Mouse (Mus musculus): ENCODE measurements around the gene Grap. TPM values are rescaled to one million over a fixed set of nuclear protein-coding genes. Genes with fewer than 3 reads are reported as not detected.

Grap gene
- polyA plus RNA-seq, 1 experiment from 2014 or later, result 6.8 TPM

DNA sequence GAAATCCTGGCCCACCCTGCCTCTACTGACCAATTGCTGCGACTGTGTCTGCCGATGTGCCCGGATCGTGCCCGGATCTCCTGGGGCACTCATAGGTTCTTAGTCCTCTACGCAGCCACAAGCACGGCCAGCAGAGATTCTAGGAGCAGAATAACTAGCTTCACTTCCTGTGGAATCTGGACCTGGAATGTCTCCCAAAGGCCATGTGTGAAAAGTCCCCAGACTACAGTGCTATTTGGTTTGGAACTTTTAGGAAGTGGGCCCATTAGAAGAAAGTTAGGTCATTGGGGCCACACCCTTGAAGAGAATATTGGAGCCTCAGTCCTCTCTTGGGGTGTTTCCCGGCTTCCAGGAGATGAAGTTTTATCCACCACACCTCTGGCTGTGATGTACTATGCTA is 34.9 kb upstream of the Grap start:
- H3K4me3 ChIP-seq (ENCODE audit: low read depth, low read length), result no peak overlapping the region
- no peaks in the 10 kb centered on the region for H3K36me3 ChIP-seq (ENCODE audit: control insufficient read depth, insufficient read depth, low read length)
- 95% methylated on average over 8 of the region's 8 CpGs for WGBS
- DNase-seq (ENCODE audit: low spot score) (no peak), ATAC-seq (ENCODE audit: low FRiP score) (no peak)
- H3K4me1 ChIP-seq (replicated peaks; ENCODE audit: control insufficient read depth, insufficient read depth, low read length), result no peaks in the 10 kb centered on the region; the same call in 1 of the 2 replicates
- H3K27ac ChIP-seq (ENCODE audit: low read depth, low read length), result no peak overlapping the region
- H3K27me3 ChIP-seq (ENCODE audit: control insufficient read depth, insufficient read depth, low read length), result no peaks in the 10 kb centered on the region
- no peak overlapping the region for H3K4me2 ChIP-seq (replicated peaks; ENCODE audit: low read depth, low read length)
- H3K9me3 ChIP-seq (ENCODE audit: control insufficient read depth, low read length), result no peaks in the 10 kb centered on the region
- H3K9ac ChIP-seq (ENCODE audit: low read depth, low read length), result no peak overlapping the region

DNA sequence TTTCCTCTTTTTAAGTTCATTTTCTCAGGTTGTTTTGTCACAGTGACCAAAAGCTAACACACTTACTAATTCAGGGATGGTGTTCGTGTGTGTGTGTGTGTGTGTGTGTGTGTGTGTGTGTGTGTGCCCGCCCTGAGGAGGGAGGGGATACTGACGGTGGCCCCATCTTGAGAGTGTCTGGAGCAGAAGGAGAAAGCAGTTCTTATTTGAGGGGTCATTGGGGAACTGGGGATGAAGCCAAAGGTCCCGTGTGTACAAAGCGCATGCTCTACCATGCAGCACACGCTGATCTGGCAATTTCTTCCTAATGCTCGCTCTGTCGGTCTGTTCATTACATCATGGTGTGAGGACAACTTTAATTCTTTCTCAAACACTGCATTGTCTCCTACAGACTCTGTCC is 34.5 kb upstream of the Grap start:
- ATAC-seq (ENCODE audit: low FRiP score), result no peak
- no peak overlapping the region for H3K4me3 ChIP-seq (ENCODE audit: low read depth, low read length)
- WGBS, result 86% methylated on average over 8 of the region's 8 CpGs
- H3K4me1 ChIP-seq (replicated peaks; ENCODE audit: control insufficient read depth, insufficient read depth, low read length), result no peaks in the 10 kb centered on the region; the same call in 1 of the 2 replicates
- H3K36me3 ChIP-seq (ENCODE audit: control insufficient read depth, insufficient read depth, low read length), result no peaks in the 10 kb centered on the region
- no peak overlapping the region for H3K4me2 ChIP-seq (replicated peaks; ENCODE audit: low read depth, low read length)
- no peak overlapping the region for H3K9ac ChIP-seq (ENCODE audit: low read depth, low read length)
- no peaks in the 10 kb centered on the region for H3K27me3 ChIP-seq (ENCODE audit: control insufficient read depth, insufficient read depth, low read length)
- no peak for DNase-seq (ENCODE audit: low spot score)
- no peaks in the 10 kb centered on the region for H3K9me3 ChIP-seq (ENCODE audit: control insufficient read depth, low read length)
- no peak overlapping the region for H3K27ac ChIP-seq (ENCODE audit: low read depth, low read length)

DNA sequence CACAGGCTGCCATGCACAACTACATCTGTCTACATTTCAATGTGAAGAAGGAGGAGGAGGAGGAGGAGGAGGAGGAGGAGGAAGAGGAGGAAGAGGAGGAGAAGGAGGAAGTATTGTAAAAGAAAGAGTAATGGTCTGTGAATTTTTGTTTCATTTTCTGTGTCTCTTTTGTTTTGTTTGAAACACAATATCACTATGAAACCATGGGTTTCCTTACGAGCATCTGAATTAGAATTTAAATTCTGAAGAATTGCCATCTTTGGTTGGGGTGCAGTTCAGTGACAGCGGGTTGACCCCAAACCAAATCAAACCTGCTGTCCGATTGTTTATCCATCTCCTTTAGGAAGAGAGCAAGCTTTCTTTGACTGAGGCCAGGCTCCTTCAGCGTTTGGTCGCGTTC is 33.7 kb upstream of the Grap start:
- WGBS, result 12% methylated on average over 6 of the region's 6 CpGs
- H3K36me3 ChIP-seq (ENCODE audit: control insufficient read depth, insufficient read depth, low read length), result no peaks in the 10 kb centered on the region
- H3K4me2 ChIP-seq (replicated peaks; ENCODE audit: low read depth, low read length), result peak overlapping the region; percentile 70
- H3K27ac ChIP-seq (ENCODE audit: low read depth, low read length), result no peak overlapping the region
- peak overlapping the region; percentile 38; the same call in 1 of the 2 replicates for H3K4me3 ChIP-seq (ENCODE audit: low read depth, low read length)
- H3K9me3 ChIP-seq (ENCODE audit: control insufficient read depth, low read length), result no peaks in the 10 kb centered on the region
- no peaks in the 10 kb centered on the region; the same call in 1 of the 2 replicates for H3K4me1 ChIP-seq (replicated peaks; ENCODE audit: control insufficient read depth, insufficient read depth, low read length)
- peak overlapping the region; percentile 40; the same call in 1 of the 2 replicates for H3K9ac ChIP-seq (ENCODE audit: low read depth, low read length)
- no peaks in the 10 kb centered on the region for H3K27me3 ChIP-seq (ENCODE audit: control insufficient read depth, insufficient read depth, low read length)
- DNase-seq (ENCODE audit: low spot score) (no peak), ATAC-seq (ENCODE audit: low FRiP score) (no peak)

DNA sequence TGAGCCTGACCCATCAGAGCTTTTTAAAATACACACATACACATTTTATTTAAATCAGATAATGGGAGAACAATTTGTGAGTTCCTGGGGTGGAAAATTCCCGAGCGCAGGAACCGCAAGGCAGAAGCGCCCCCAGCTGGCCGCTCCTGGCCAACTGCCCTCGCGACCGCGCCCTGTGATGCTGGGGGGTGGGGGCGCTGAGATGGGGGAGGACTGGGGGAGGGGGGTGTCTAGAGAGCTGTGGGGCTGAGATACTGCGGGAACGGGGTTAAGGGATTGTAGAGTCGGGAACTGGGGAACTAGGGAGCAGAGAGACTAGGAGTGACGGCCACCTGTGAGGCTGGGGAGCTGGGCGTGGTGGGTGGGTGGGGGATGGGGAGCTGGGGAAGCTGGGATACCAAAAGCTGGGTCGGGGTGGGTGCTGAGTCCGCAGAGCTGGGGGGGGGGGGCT is 33.2 kb upstream of the Grap start:
- H3K36me3 ChIP-seq (ENCODE audit: control insufficient read depth, insufficient read depth, low read length), result no peaks in the 10 kb centered on the region
- H3K27ac ChIP-seq (ENCODE audit: low read depth, low read length), result no peak overlapping the region
- H3K4me2 ChIP-seq (replicated peaks; ENCODE audit: low read depth, low read length), result peak overlapping the region; percentile 70
- WGBS, result under 1% methylated on average over 15 of the region's 17 CpGs
- H3K9me3 ChIP-seq (ENCODE audit: control insufficient read depth, low read length), result no peaks in the 10 kb centered on the region
- peak overlapping the region; percentile 40 for H3K9ac ChIP-seq (ENCODE audit: low read depth, low read length)
- DNase-seq (ENCODE audit: low spot score) (peak; percentile 80), ATAC-seq (ENCODE audit: low FRiP score) (peak; percentile 53)
- H3K27me3 ChIP-seq (ENCODE audit: control insufficient read depth, insufficient read depth, low read length), result no peaks in the 10 kb centered on the region
- peak overlapping the region; percentile 38 for H3K4me3 ChIP-seq (ENCODE audit: low read depth, low read length)
- no peaks in the 10 kb centered on the region; the same call in 1 of the 2 replicates for H3K4me1 ChIP-seq (replicated peaks; ENCODE audit: control insufficient read depth, insufficient read depth, low read length)

DNA sequence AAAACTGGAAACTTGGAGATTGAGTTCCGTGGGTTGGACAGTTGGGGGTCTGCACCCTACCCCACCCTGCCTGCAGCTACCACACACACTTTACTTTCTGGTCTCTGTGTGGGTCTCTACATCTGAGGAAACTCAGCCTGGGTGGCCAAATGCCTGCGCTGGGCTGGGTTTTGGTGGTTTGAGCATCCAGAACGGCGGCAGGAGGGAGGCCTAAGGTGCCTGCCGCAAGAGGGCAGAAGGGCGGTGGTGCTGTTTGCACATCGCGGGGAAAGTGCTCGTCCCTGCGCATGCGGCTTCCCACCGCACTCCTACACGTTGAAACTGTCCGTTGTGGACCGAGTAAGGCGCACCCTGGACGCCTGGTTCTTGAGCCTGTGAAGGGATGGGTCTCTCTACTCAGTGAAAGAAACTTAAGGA is 32.8 kb upstream of the Grap start:
- Histone ChIP-seq H3K27me3 (ENCODE audit: control insufficient read depth, insufficient read depth, low read length) (no peaks in the 10 kb centered on the region), H3K9ac (ENCODE audit: low read depth, low read length) (peak overlapping the region; percentile 40), H3K4me2 (replicated peaks; ENCODE audit: low read depth, low read length) (peak overlapping the region; percentile 70), H3K27ac (ENCODE audit: low read depth, low read length) (no peak overlapping the region), H3K36me3 (ENCODE audit: control insufficient read depth, insufficient read depth, low read length) (no peaks in the 10 kb centered on the region), H3K9me3 (ENCODE audit: control insufficient read depth, low read length) (no peaks in the 10 kb centered on the region), H3K4me3 (ENCODE audit: low read depth, low read length) (peak overlapping the region; percentile 38), H3K4me1 (replicated peaks; ENCODE audit: control insufficient read depth, insufficient read depth, low read length) (no peaks in the 10 kb centered on the region; the same call in 1 of the 2 replicates)
- ATAC-seq (ENCODE audit: low FRiP score) (peak; percentile 56), DNase-seq (ENCODE audit: low spot score) (peak; percentile 85)
- WGBS, result 1% methylated on average over 17 of the region's 17 CpGs

DNA sequence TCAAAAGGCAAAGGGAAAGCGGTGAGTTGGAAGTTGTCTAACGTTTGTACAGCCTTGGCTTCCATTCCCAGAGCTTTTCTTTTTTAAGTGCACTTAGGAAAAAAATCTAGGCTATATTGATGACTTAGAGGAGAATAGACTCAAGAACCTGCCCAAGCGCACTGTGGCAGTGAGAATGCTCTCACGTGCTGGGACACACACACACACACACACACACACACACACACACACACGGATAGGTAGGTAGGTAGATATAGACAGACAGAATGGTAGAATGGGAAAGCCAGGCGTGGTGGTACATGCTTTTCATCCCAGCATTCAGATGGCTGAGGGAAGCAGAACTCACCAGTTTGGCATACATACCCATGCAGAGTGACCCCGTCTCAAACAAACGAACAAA is 32.3 kb upstream of the Grap start:
- ATAC-seq (ENCODE audit: low FRiP score) (no peak), DNase-seq (ENCODE audit: low spot score) (no peak)
- Histone ChIP-seq H3K27ac (ENCODE audit: low read depth, low read length) (no peak overlapping the region), H3K27me3 (ENCODE audit: control insufficient read depth, insufficient read depth, low read length) (no peaks in the 10 kb centered on the region), H3K9me3 (ENCODE audit: control insufficient read depth, low read length) (no peaks in the 10 kb centered on the region), H3K4me3 (ENCODE audit: low read depth, low read length) (no peak overlapping the region), H3K36me3 (ENCODE audit: control insufficient read depth, insufficient read depth, low read length) (no peaks in the 10 kb centered on the region), H3K4me2 (replicated peaks; ENCODE audit: low read depth, low read length) (peak overlapping the region; percentile 70), H3K9ac (ENCODE audit: low read depth, low read length) (no peak overlapping the region), H3K4me1 (replicated peaks; ENCODE audit: control insufficient read depth, insufficient read depth, low read length) (no peaks in the 10 kb centered on the region; the same call in 1 of the 2 replicates)
- 66% methylated on average over 8 of the region's 8 CpGs for WGBS

DNA sequence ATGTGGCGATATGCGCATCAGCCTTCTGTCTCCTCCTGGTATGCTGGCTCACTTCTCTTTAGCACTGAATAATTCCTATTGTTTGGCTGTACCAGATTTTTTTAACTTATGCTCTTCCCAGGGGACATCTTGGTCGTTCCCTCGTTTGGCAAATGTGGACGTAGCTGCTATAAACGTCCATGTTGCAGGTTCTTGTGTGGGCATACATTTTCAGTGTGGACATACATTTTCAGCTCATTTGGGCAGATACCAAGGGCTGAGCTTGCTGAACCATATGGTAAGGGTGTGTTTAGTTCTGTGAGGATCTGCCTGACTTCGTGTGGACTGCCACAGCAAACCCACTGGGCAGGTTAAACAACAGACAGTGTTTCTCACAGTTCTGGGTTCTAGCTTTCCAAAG is 27.9 kb upstream of the Grap start:
- H3K4me1 ChIP-seq (replicated peaks; ENCODE audit: control insufficient read depth, insufficient read depth, low read length), result no peaks in the 10 kb centered on the region
- no peaks in the 10 kb centered on the region for H3K36me3 ChIP-seq (ENCODE audit: control insufficient read depth, insufficient read depth, low read length)
- H3K4me3 ChIP-seq (ENCODE audit: low read depth, low read length), result no peak overlapping the region
- no peaks in the 10 kb centered on the region for H3K9me3 ChIP-seq (ENCODE audit: control insufficient read depth, low read length)
- no peak overlapping the region for H3K27ac ChIP-seq (ENCODE audit: low read depth, low read length)
- no peak overlapping the region for H3K9ac ChIP-seq (ENCODE audit: low read depth, low read length)
- no peaks in the 10 kb centered on the region for H3K27me3 ChIP-seq (ENCODE audit: control insufficient read depth, insufficient read depth, low read length)
- no peak overlapping the region for H3K4me2 ChIP-seq (replicated peaks; ENCODE audit: low read depth, low read length)
- 81% methylated on average over 7 of the region's 7 CpGs for WGBS
- DNase-seq (ENCODE audit: low spot score) (no peak), ATAC-seq (ENCODE audit: low FRiP score) (no peak)

DNA sequence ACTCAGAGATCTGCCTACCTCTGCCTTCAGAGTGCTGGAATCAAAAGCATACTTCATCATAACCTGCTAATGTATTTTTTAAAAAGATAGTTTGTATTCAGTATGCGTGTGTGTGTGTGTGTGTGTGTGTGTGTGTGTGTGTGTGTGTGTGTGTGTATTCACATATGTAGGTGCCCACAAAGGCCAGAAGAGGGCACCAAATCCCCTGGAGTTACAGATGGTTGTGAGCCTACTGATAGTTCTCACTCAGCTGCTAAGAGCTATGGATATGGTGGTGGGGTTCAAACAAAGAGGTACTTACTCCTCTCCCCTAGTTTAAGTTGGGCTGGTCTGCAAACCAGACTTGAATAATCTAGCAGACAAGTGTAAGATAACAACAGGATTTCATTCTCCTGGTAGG is 26.6 kb upstream of the Grap start:
- no peak for DNase-seq (ENCODE audit: low spot score)

DNA sequence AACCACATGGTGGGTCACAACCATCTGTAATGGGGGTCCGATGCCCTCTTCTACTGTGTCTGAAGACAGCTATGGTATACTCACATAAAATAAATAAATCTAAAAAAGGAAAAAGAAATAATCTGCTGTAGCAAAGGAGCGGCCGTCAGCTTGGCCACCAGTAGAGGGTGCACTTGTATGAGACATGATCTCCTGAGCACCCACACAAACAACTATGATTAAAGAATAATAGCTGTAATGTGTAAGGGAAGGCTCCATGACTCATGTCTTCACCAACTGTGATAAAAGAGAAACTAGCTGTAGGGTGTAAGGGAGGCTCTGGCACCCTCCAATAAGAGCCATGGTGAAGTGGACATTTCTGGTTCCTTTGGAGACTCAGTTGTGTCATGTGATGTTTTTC is 23.4 kb upstream of the Grap start:
- 65% methylated on average over 3 of the region's 3 CpGs for WGBS
- DNase-seq (ENCODE audit: low spot score), result peak; percentile 19

More for the DNA sequence above, 26.6 kb upstream of the Grap start:
- Histone ChIP-seq H3K27ac (ENCODE audit: low read depth, low read length) (no peak overlapping the region), H3K4me2 (replicated peaks; ENCODE audit: low read depth, low read length) (no peak overlapping the region), H3K9me3 (ENCODE audit: control insufficient read depth, low read length) (no peaks in the 10 kb centered on the region), H3K9ac (ENCODE audit: low read depth, low read length) (no peak overlapping the region), H3K4me1 (replicated peaks; ENCODE audit: control insufficient read depth, insufficient read depth, low read length) (no peaks in the 10 kb centered on the region), H3K4me3 (ENCODE audit: low read depth, low read length) (no peak overlapping the region), H3K27me3 (ENCODE audit: control insufficient read depth, insufficient read depth, low read length) (no peaks in the 10 kb centered on the region), H3K36me3 (ENCODE audit: control insufficient read depth, insufficient read depth, low read length) (no peaks in the 10 kb centered on the region)
- 96% methylated on average over 1 of the region's 1 CpGs for WGBS
- ATAC-seq (ENCODE audit: low FRiP score), result no peak

More for the DNA sequence above, 23.4 kb upstream of the Grap start:
- Histone ChIP-seq H3K27ac (ENCODE audit: low read depth, low read length) (no peak overlapping the region), H3K9ac (ENCODE audit: low read depth, low read length) (no peak overlapping the region), H3K4me2 (replicated peaks; ENCODE audit: low read depth, low read length) (no peak overlapping the region), H3K4me1 (replicated peaks; ENCODE audit: control insufficient read depth, insufficient read depth, low read length) (no peaks in the 10 kb centered on the region), H3K4me3 (ENCODE audit: low read depth, low read length) (no peak overlapping the region), H3K27me3 (ENCODE audit: control insufficient read depth, insufficient read depth, low read length) (no peaks in the 10 kb centered on the region), H3K9me3 (ENCODE audit: control insufficient read depth, low read length) (no peaks in the 10 kb centered on the region), H3K36me3 (ENCODE audit: control insufficient read depth, insufficient read depth, low read length) (no peaks in the 10 kb centered on the region)
- no peak for ATAC-seq (ENCODE audit: low FRiP score)

Measured in hindbrain, embryonic 11.5 days (tissue).